Mouse (Mus musculus) kidney, adult 18-20 months (tissue): ENCODE results near the gene Pa2g4.
"Not testable (repeated sequence)": the region's sequence is repeated elsewhere in the genome, so short reads cannot be mapped to it uniquely, and the experiment has no call there.

Experiments
- DNase-seq: peaks from one replicate; pipeline ENCODE4 v3.0.0; 2021

Gene Pa2g4

GRCm38 (mm10) chr10:128578330-128578729 lies 12.5 kb upstream of the Pa2g4 start:
- no peak for DNase-seq

GRCm38 (mm10) chr10:128575063-128575462 lies 9.3 kb upstream of the Pa2g4 start:
- no peak for DNase-seq

- DNase-seq: no peak
These were observed 490 bp downstream of the Pa2g4 start for GRCm38 (mm10) chr10:128565206-128565787.

GRCm38 (mm10) chr10:128563544-128563943 lies 2.2 kb downstream of the Pa2g4 start:
- DNase-seq: no peak

- DNase-seq: no peak
These were observed 8.8 kb downstream of the Pa2g4 start for GRCm38 (mm10) chr10:128556963-128557362.

- no peak for DNase-seq
These were observed 9.5 kb downstream of the Pa2g4 start for GRCm38 (mm10) chr10:128556286-128556685.

- DNase-seq: not testable (repeated sequence)
These were observed 10.2 kb downstream of the Pa2g4 start for GRCm38 (mm10) chr10:128555567-128555966.

GRCm38 (mm10) chr10:128550144-128550823 lies 15.5 kb downstream of the Pa2g4 start:
- DNase-seq: not testable (repeated sequence)

- not testable (repeated sequence) for DNase-seq
These were observed 16.1 kb downstream of the Pa2g4 start for GRCm38 (mm10) chr10:128549682-128550057.

GRCm38 (mm10) chr10:128548947-128549681 lies 16.7 kb downstream of the Pa2g4 start, which contains the start of gene Rpl41:
Gene Rpl41, minus strand, starts transcription at chr10:128549305.
- DNase-seq: peak; percentile 90

GRCm38 (mm10) chr10:128548051-128548791 lies 17.6 kb downstream of the Pa2g4 start:
- not testable (repeated sequence) for DNase-seq

GRCm38 (mm10) chr10:128547361-128548032 lies 18.3 kb downstream of the Pa2g4 start, which contains the start of gene Zc3h10:
Gene Zc3h10, minus strand, starts transcription at chr10:128547774.
- peak; percentile 93 for DNase-seq

GRCm38 (mm10) chr10:128546787-128547186 lies 19.0 kb downstream of the Pa2g4 start:
- no peak for DNase-seq

- DNase-seq: no peak
These were observed 19.4 kb downstream of the Pa2g4 start for GRCm38 (mm10) chr10:128546361-128546760.

- DNase-seq: no peak
These were observed 20.3 kb downstream of the Pa2g4 start for GRCm38 (mm10) chr10:128545570-128545898.

- no peak for DNase-seq
These were observed 20.9 kb downstream of the Pa2g4 start for GRCm38 (mm10) chr10:128544674-128545569.

- DNase-seq: no peak
These were observed 21.6 kb downstream of the Pa2g4 start for GRCm38 (mm10) chr10:128544151-128544657.

- no peak for DNase-seq
These were observed 22.7 kb downstream of the Pa2g4 start for GRCm38 (mm10) chr10:128543100-128543499.

GRCm38 (mm10) chr10:128538340-128538870 lies 27.4 kb downstream of the Pa2g4 start:
- no peak for DNase-seq

GRCm38 (mm10) chr10:128536266-128536940 lies 29.4 kb downstream of the Pa2g4 start:
- DNase-seq: peak; percentile 92
